Mouse (Mus musculus) urinary bladder, postnatal 4 days (tissue): ENCODE results near the gene Nt5m.

ENCODE experiments used
- DNase-seq, 2 experiments: peaks; one replicate each; pipeline ENCODE4 v3.0.0; 2021 to 2022; ENCODE audit warnings: low spot score in 2 of 2

The Nt5m gene

DNA sequence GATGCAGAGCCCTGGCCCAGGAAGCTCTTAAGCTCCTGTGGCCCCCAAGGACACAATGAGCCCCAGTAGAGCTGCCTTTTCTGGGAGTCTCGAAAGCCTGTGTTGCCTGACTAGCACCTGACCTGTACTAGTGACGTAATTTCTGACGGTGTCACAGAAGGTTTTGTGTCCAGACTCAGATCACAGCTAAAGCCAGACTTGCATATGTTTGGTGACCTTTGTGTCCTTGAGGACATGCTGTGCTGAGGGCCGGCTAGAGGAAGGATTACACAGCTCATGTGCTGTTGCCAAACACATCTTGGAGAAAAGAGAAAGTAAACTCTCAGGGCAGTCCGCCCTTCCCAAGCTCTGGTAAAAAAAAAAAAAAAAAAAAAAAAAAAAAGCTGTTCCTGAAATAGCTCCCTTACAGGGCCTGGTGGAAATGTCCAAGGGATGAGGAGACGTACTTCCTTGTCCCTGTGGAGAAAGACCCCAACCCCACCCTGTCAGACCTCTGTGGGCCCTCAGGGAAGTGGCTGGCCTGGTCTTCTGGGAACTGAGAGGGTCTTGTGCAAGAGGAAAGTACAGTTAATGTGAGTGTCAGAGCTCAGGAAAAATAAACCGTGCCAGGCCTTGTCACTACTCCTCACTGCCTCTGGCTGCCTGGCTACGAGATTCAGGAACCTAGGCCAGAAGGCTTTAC is 62.9 kb downstream of the Nt5m start:
- DNase-seq: no peak

DNA sequence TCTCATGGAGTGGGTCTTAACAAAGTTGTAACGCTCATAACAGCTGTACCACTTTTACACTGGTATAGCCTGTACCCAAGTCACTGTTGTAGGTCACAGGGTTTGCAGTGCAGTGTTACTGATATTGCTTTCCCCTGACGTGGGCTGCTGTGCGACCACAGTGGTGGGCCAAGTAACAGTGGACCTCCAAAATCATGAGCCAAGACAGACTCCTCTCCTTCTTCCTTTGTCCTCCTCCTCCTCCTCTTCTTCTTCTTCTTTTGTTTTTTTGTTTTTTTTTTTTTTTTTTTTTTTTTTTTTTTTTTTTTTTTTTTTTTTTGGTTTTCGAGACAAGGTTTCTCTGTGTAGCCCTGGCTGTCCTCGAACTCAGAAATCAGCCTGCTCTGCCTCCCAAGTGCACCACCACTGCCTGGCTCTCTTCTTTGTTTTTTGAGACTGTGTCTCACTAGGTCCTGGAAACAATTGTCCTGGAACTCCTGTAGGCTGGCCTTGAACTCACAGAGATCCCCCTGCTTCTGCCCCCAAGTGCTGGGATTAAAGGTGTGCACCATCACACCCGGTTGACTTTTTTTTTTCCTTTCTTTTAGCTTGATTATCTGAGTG is 67.4 kb downstream of the Nt5m start:
- no peak for DNase-seq

DNA sequence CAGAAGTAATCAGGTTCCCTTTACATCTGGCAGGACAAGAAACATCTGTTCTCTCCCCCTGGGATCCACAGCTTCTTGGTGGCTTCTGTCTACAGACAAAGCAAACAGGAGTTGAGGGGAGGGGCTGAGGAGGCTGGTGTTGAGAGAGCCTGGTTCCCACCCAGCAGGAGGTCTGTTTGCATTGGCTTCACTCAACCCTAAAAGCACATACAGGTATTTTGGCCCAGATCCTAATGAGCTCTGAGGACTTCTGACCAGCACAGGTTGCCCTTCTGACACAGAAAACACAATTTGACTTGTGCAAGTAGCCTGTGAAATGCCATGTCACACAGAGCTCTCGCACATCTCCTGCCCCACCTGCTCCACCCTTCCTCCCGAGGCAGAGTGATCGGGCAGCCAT is 69.2 kb downstream of the Nt5m start:
- no peak for DNase-seq

DNA sequence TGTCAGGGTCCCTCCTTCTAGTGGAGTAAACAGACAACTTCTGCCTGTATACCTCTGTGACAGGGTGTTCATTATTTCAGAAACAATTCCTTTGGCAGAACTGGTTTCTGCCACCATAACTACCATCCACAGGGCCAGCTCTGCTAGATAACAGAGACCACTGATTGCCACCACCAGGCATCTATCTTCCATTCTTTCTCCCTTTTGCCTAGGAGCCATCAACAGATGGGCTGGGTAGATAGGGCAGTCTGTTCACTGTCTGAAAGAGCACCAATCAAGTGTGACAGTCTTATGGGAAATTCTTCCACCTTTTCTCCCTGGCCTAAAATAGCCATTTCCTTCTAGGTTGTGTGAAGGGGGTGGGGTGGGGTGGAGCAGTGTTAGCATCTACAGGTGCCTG is 71.3 kb downstream of the Nt5m start:
- DNase-seq: no peak

DNA sequence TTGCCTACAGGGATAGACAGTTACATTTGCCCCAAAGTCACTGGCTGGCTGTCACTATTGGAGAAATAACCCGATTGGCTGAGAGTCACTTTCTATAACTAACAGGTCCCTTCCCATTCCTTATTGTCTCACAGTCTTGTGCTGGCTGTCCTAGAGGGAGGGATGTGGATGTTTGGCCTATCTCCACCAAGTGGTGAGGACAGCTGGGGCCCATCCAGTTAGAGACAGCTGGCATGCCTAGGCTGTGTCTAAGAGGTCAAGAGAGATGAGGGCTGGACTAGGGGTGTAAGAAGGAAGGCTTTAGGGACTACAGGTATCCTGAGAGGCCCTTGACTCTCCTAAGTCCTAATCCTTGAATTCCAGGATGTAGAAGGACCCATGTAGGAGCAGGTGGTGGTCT is 72.3 kb downstream of the Nt5m start:
- DNase-seq: no peak

DNA sequence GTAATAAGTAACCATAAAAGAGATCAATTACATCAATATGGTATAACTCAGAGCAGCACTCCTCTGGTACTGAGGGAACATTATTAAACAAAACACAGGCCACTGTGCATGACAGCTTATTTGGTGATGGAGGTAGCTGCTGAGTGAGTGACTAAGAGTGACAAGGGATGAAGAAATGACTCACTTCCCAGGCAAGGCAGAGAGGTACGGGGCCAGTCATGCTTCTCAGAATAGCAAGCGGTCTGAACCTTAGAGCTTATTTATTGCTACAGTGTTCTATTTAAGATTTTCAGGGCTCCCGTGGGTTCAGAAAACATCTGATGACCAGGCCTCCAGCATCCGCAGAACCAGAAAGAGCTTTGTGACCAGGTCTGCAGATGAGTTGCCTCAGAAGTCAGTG is 74.5 kb downstream of the Nt5m start:
- no peak for DNase-seq

DNA sequence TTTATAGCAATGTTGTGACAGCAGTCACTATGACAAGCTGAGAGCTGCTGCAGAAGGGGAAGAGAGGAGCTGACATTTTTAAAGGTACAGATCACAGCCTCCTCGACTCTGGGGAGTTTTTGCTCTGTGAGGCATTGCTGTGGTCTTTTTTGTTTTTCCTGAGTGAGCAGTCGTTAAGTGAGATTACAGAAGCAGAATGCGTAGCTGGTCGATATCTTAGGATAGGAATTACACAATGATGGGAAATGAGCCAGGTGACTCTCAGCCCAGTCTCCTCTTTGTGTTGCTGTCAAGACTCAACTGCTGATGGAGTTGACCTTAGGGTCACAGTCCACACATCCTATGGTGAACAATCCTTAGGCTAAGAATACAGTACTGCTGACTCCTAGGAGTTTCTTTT is 78.8 kb downstream of the Nt5m start:
- no peak for DNase-seq

DNA sequence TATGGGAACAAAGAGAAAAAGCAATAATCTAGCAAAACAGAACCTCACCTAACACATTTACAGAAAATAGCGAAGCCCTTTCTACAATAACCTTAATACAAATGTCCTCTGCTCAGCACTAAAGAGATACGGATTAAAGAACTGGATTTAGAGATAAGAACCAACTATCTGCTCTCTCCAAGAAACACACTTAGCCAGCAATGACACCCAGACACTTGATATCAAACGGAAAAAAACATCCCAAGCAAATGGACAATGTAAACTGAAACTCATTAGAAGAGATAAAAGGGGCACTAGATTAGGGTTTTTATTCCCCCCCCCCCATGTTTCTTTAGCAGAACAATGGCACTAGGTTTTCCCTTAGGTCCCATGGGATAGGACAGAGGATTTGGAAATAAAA is 80.2 kb downstream of the Nt5m start:
- DNase-seq: no peak

DNA sequence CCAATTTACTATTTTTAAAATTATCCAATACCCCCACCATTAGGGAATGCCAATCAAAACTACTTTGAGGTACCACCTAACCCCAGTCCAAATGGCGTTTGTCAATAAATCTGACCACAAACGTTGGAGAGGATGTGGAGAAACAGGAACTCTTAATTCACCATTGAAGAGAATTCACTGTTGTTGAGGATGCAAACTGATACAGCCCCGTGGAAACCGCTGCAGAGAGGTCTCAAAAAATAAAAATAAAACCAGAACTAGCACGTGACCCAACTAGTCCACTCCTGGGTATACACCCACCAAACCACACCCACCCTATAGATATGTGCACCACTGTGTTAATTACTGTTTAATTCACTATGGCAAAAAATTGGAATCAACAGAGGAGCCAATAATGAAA is 81.1 kb downstream of the Nt5m start:
- no peak for DNase-seq

DNA sequence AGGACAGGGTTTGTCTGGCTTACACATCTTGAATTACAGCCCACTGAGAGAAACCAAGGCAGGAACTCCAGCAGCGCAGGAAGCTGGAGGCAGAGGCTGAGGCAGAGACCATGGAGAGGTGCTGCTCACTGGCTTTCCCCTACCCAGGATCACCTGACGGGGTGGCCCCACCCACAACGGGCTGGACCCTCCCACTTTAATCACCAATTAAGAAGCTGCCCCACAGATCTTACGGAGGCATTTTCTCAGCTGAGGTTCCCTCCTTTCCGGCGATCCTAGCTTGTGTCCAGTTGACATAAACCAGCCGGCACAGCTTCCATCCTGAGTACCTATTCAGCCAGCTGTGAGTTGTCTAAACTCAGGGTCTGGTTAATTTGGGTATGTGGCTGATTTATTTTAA is 82.0 kb downstream of the Nt5m start:
- DNase-seq: peak in 1 of 2 experiments; percentile 60

DNA sequence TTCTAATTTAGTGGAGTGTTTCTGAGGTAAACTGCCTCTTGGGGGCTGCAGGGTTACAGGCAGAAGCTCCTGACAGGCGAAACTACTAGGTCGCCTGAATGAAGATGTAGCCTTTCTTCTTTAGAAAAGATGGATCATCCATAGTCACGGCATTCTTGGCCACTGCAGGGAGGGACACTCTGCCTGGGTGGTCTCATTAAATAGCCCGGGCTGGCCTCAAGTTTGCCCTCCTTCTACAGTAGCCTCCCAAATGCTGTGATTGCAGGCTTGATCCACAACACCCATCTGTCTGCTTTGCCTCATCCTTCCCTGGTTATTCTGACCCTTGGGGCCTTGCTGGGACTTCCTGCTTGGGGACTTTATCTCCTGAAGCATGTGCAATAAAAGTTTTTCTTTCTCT is 90.8 kb downstream of the Nt5m start:
- DNase-seq: no peak
